Mouse (Mus musculus): Measurements from ENCODE around the gene Ncapg2. TPM values are rescaled to one million over a fixed set of nuclear protein-coding genes. Genes with fewer than 3 reads are reported as not detected.
A peak's percentile ranks its signal among the peaks of the same experiment; 100 is the strongest.

Gene Ncapg2
- 6.2 and 7.9 TPM in 2 replicates for total RNA-seq (2014; rRNA removed)
- polyA plus RNA-seq (2015; fragmentation: Nextera tagmentation; extraction: Ambion mirVana): 2.6 and 3.2 TPM in 2 replicates

DNA sequence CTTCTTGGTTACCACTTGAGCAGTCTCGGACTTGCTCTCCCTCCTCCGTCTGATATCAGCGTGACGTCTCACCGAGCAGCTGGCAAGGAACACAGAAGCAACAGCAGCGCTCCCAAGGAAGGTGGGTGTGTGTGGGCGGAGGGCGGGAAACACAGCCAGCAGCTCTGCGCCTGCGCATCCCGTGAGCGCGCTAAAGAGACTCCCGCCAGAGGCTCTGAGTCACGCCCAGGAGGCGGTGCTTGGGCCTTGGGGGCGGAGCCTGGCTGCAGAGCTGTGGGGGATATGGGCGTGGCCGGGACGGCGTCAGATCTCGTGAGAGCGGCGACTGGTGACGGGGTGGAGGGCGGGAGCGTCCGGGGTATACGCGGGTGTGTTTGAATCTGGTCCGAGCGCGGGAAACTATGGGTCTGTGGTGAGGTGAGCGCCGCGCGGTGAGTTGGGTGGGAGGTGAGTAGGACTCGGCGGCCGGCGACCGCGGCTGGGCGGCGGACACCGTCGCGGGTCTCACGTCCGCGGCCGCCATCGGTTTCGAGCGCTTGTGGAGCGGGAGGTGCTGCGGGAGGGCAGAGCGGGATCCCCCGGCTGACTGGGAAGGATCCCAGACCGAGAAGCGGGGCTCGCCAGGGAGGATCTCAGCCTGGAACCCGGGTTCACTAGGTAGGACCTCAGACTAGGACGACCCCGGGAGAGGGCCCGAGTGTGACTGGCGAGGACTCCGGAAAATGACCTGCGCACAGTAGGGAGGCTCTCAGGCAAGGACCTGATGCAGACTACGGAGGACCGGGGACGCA, at the start of gene Ncapg2:
Ncapg2 (plus strand) TSS at position 358 of the 791 bp plus-strand sequence.
- Histone ChIP-seq H3K27me3 (ENCODE audit: insufficient read depth, low read length) (no peaks in the 10 kb centered on the region), H3K36me3 (ENCODE audit: insufficient read depth, low read length) (no peaks in the 10 kb centered on the region), H3K9ac (replicated peaks; ENCODE audit: low read length, poor library complexity, severe bottlenecking) (peak within 1 kb of the TSS; percentile 52), H3K4me2 (ENCODE audit: low read depth, low read length, poor library complexity, severe bottlenecking) (peak within 1 kb of the TSS; percentile 97), H3K9me3 (ENCODE audit: low read length) (peaks cover 4% of the 10 kb centered on the region; the same call in 1 of the 2 replicates), H3K4me1 (ENCODE audit: insufficient read depth, low read length) (0 out of 2 replicates have a peak, but pooled peaks cover 3% of the 10 kb centered on the region), H3K27ac (ENCODE audit: low read depth, low read length) (no peak within 1 kb of the TSS), H3K4me3 (ENCODE audit: low read depth, low read length) (peak within 1 kb of the TSS; percentile 59)
- ATAC-seq (ENCODE audit: low FRiP score) (peak; percentile 99), DNase-seq (ENCODE audit: low spot score) (peak; percentile 99)
- no peak; the same call in 1 of the 2 replicates for TF ChIP-seq CTCF (IDR thresholded peaks at IDR 0.05)
- WGBS: under 1% methylated on average over 67 of the region's 72 CpGs

DNA sequence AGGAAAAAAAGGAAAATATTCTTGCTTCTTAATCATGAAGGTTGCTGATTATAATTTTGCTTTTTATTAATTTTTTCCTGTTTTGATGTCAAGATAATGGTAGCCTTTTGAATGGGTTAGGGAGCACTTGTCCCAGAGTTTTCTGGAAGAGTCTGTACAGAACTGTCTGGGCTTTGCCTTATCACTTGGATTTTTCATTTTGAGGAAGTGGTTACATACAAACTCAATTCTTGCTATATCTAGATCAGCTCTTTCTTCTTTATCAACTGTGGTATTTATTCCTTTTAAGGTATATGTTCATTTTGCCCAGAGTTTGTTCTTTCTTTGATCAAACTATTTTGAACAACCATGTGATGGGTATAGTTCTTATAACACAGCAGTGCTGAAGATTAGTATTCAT, 43.1 kb upstream of the Ncapg2 start:
- Histone ChIP-seq H3K9me3 (ENCODE audit: low read length) (no peaks in the 10 kb centered on the region), H3K9ac (replicated peaks; ENCODE audit: low read length, poor library complexity, severe bottlenecking) (no peak overlapping the region), H3K4me3 (ENCODE audit: low read depth, low read length) (no peak overlapping the region), H3K4me1 (ENCODE audit: insufficient read depth, low read length) (no peaks in the 10 kb centered on the region), H3K36me3 (ENCODE audit: insufficient read depth, low read length) (peaks cover 14% of the 10 kb centered on the region), H3K4me2 (ENCODE audit: low read depth, low read length, poor library complexity, severe bottlenecking) (no peak overlapping the region), H3K27ac (ENCODE audit: low read depth, low read length) (no peak overlapping the region), H3K27me3 (ENCODE audit: insufficient read depth, low read length) (no peaks in the 10 kb centered on the region)
- no peak for ATAC-seq (ENCODE audit: low FRiP score)
- no peak for DNase-seq (ENCODE audit: low spot score)
- TF ChIP-seq CTCF (IDR thresholded peaks at IDR 0.05): no peak

DNA sequence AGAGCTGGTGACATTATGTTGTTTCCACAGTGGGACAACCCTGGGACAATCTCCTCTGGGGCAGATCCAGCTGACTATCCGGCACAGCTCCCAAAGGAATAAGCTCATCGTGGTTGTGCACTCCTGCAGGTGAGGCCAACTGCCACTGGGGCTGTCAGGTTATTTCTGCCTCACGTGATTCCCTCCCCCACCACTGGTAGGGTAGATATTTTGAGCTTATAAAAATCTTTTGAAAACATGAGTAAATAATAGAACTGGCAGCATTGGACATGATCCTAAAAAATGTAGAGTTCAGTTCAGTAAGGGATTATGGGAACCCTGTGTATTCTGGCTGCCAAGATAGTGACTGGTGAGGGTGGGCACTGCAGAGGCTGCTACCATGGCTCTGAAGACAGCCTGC, 38.3 kb upstream of the Ncapg2 start:
- Histone ChIP-seq H3K4me3 (ENCODE audit: low read depth, low read length) (no peak overlapping the region), H3K9me3 (ENCODE audit: low read length) (no peaks in the 10 kb centered on the region), H3K36me3 (ENCODE audit: insufficient read depth, low read length) (peaks cover 30% of the 10 kb centered on the region), H3K27ac (ENCODE audit: low read depth, low read length) (no peak overlapping the region), H3K4me2 (ENCODE audit: low read depth, low read length, poor library complexity, severe bottlenecking) (no peak overlapping the region), H3K27me3 (ENCODE audit: insufficient read depth, low read length) (no peaks in the 10 kb centered on the region), H3K4me1 (ENCODE audit: insufficient read depth, low read length) (no peaks in the 10 kb centered on the region), H3K9ac (replicated peaks; ENCODE audit: low read length, poor library complexity, severe bottlenecking) (no peak overlapping the region)
- WGBS: 91% methylated on average over 3 of the region's 3 CpGs
- no peak for TF ChIP-seq CTCF (IDR thresholded peaks at IDR 0.05)
- no peak for DNase-seq (ENCODE audit: low spot score)
- ATAC-seq (ENCODE audit: low FRiP score): no peak

DNA sequence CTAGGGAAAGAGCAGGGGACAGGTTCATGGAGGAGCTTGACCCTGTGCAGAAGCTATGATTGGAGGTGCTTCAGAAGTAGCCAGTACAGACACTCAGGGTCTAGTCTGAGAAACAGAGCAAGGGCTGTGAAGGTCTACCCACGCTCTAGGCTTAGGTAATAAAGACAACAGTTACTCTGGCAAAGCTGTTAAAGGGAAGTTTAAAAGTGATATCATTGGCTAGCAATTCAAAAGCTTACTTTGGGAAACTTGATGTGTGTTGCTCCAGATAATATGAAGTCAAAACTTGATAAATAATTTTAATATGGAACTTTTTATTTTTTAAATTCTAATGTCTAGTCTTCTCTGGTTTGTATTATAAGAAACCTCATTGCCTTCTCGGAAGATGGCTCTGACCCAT, 37.9 kb upstream of the Ncapg2 start:
- no peaks in the 10 kb centered on the region for H3K9me3 ChIP-seq (ENCODE audit: low read length)
- H3K27me3 ChIP-seq (ENCODE audit: insufficient read depth, low read length): no peaks in the 10 kb centered on the region
- no peak for TF ChIP-seq CTCF (IDR thresholded peaks at IDR 0.05)
- H3K4me3 ChIP-seq (ENCODE audit: low read depth, low read length): no peak overlapping the region
- ATAC-seq (ENCODE audit: low FRiP score): no peak
- no peaks in the 10 kb centered on the region for H3K4me1 ChIP-seq (ENCODE audit: insufficient read depth, low read length)
- WGBS: 95% methylated on average over 2 of the region's 2 CpGs
- H3K4me2 ChIP-seq (ENCODE audit: low read depth, low read length, poor library complexity, severe bottlenecking): no peak overlapping the region
- H3K9ac ChIP-seq (replicated peaks; ENCODE audit: low read length, poor library complexity, severe bottlenecking): no peak overlapping the region
- H3K27ac ChIP-seq (ENCODE audit: low read depth, low read length): no peak overlapping the region
- H3K36me3 ChIP-seq (ENCODE audit: insufficient read depth, low read length): peaks cover 30% of the 10 kb centered on the region
- no peak for DNase-seq (ENCODE audit: low spot score)

DNA sequence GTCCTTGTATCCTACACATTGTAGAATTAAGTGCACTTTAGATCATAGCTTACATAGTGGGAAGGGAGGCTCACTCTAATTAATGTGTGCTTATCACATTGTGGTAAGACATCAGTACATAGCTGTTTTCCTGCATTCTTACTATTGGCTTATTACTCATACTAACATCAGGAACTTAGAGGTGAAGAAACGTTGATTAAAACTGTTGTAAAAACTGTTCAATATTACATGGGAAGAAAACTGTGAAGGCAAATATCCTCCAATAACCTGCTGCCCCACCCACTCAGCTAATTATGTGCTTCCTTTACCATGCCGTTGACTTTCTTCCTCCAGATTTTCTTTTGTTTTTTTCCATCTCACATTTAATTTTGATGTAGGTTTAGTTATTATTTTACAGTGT, 36.3 kb upstream of the Ncapg2 start:
- 96% methylated on average over 2 of the region's 2 CpGs for WGBS
- DNase-seq (ENCODE audit: low spot score) (no peak), ATAC-seq (ENCODE audit: low FRiP score) (no peak)
- Histone ChIP-seq H3K4me2 (ENCODE audit: low read depth, low read length, poor library complexity, severe bottlenecking) (no peak overlapping the region), H3K9ac (replicated peaks; ENCODE audit: low read length, poor library complexity, severe bottlenecking) (no peak overlapping the region), H3K4me1 (ENCODE audit: insufficient read depth, low read length) (no peaks in the 10 kb centered on the region), H3K9me3 (ENCODE audit: low read length) (no peaks in the 10 kb centered on the region), H3K27me3 (ENCODE audit: insufficient read depth, low read length) (no peaks in the 10 kb centered on the region), H3K36me3 (ENCODE audit: insufficient read depth, low read length) (peaks cover 25% of the 10 kb centered on the region), H3K27ac (ENCODE audit: low read depth, low read length) (no peak overlapping the region), H3K4me3 (ENCODE audit: low read depth, low read length) (no peak overlapping the region)
- no peak for TF ChIP-seq CTCF (IDR thresholded peaks at IDR 0.05)

DNA sequence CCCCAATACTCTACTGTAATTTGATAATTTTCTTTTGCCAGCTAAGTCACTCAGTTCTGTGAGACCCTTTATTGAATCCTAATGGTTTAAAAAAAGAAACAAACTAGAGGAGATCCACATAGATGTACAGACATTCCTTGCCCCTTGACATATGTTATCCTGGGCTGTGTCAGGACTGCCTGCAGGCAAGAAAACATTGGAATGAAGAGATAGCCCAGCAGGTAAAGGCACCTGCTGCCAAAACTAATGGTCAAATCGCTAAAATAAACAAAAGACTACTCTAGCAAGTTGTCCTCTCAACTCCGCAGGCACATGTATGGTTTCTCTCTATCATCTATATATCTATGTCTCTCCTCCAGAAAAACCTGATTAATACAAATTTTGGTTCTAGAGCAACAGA, 22.1 kb upstream of the Ncapg2 start:
- Histone ChIP-seq H3K9ac (replicated peaks; ENCODE audit: low read length, poor library complexity, severe bottlenecking) (no peak overlapping the region), H3K27ac (ENCODE audit: low read depth, low read length) (no peak overlapping the region), H3K4me3 (ENCODE audit: low read depth, low read length) (no peak overlapping the region), H3K4me2 (ENCODE audit: low read depth, low read length, poor library complexity, severe bottlenecking) (no peak overlapping the region), H3K9me3 (ENCODE audit: low read length) (no peaks in the 10 kb centered on the region), H3K4me1 (ENCODE audit: insufficient read depth, low read length) (no peaks in the 10 kb centered on the region), H3K27me3 (ENCODE audit: insufficient read depth, low read length) (no peaks in the 10 kb centered on the region), H3K36me3 (ENCODE audit: insufficient read depth, low read length) (peaks cover 11% of the 10 kb centered on the region)
- no peak for TF ChIP-seq CTCF (IDR thresholded peaks at IDR 0.05)
- WGBS: 80% methylated on average over 2 of the region's 2 CpGs
- DNase-seq (ENCODE audit: low spot score) (no peak), ATAC-seq (ENCODE audit: low FRiP score) (no peak)
